Mouse (Mus musculus): ENCODE measurements around the gene Ndufs7. TPM values are rescaled to one million over a fixed set of nuclear protein-coding genes. Genes with fewer than 3 reads are reported as not detected.

Ndufs7 gene
- polyA plus RNA-seq, 1 experiment from 2014 or later: 294 TPM

- 4% methylated on average over 26 of the region's 26 CpGs for WGBS (ENCODE audit: insufficient replicate concordance)
- H3K4me1 ChIP-seq (replicated peaks): peaks cover 56% of the 10 kb centered on the region
- peak within 1 kb of the TSS; percentile 93 for H3K4me2 ChIP-seq
- peak within 1 kb of the TSS; percentile 44 for H3K4me3 ChIP-seq (replicated peaks)
- peak; percentile 67 for DNase-seq
- H3K36me3 ChIP-seq: peaks cover 23% of the 10 kb centered on the region
- H3K27me3 ChIP-seq: peaks cover 45% of the 10 kb centered on the region
- H3K9ac ChIP-seq: peak within 1 kb of the TSS; percentile 100
- peak within 1 kb of the TSS; percentile 94 for H3K27ac ChIP-seq
- H3K9me3 ChIP-seq (replicated peaks): no peaks in the 10 kb centered on the region
- peak; percentile 41 for ATAC-seq (ENCODE audit: low read depth)
Measured at GRCm38 (mm10) chr10:80295618-80296425, 46.9 kb downstream of the Ndufs7 start, which contains the start of gene Apc2. Apc2 (plus strand) TSS chr10:80295977.

- H3K4me1 ChIP-seq (replicated peaks): peaks cover 54% of the 10 kb centered on the region
- peaks cover 55% of the 10 kb centered on the region for H3K27me3 ChIP-seq
- no peak overlapping the region for H3K4me2 ChIP-seq
- H3K27ac ChIP-seq: no peak overlapping the region
- ATAC-seq (ENCODE audit: low read depth) (no peak), DNase-seq (no peak)
- H3K36me3 ChIP-seq: peaks cover 23% of the 10 kb centered on the region
- no peaks in the 10 kb centered on the region for H3K9me3 ChIP-seq (replicated peaks)
- H3K9ac ChIP-seq: no peak overlapping the region
- 69% methylated on average over 5 of the region's 5 CpGs for WGBS (ENCODE audit: insufficient replicate concordance)
- no peak overlapping the region for H3K4me3 ChIP-seq (replicated peaks)
Measured at GRCm38 (mm10) chr10:80296824-80297223, 47.9 kb downstream of the Ndufs7 start.

DNA sequence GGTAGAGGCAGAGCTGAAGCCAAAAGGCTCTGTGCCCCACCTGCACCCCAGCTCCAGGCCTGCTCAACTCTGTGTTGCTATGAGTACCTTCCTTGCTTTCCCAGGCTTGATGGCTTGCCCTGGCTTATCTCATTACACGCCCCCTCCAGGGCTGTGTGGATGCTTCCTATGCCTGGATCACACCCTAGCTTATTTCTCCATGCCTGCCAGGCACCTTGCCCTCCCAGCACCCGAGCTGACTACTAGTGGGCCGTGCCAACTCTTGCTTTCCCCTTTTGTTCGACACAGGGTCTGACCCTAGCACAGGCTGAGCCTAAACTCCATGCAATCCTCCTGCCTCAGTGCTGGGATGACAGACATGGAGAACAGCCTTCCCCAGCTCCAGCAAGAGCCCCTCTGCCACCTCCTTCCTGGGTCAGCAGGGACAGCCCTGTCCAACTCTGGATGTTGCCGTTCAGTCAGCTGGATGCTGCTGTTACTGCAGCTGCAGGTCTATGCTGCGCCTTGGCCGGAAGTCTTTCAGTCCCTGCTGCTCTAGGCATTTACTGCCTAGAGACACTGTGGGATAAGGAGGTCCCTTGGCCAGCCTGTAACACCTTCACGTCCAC is 48.7 kb downstream of the Ndufs7 start:
- ATAC-seq (ENCODE audit: low read depth) (no peak), DNase-seq (no peak)
- Histone ChIP-seq H3K36me3 (peaks cover 23% of the 10 kb centered on the region), H3K4me3 (replicated peaks) (no peak overlapping the region), H3K27ac (no peak overlapping the region), H3K4me1 (replicated peaks) (peaks cover 59% of the 10 kb centered on the region), H3K9me3 (replicated peaks) (no peaks in the 10 kb centered on the region), H3K27me3 (peaks cover 63% of the 10 kb centered on the region), H3K4me2 (no peak overlapping the region), H3K9ac (no peak overlapping the region)
- 49% methylated on average over 8 of the region's 8 CpGs for WGBS (ENCODE audit: insufficient replicate concordance)

GRCm38 (mm10) chr10:80298571-80299281 is 49.8 kb downstream of the Ndufs7 start:
- H3K9ac ChIP-seq: no peak overlapping the region
- no peaks in the 10 kb centered on the region for H3K9me3 ChIP-seq (replicated peaks)
- DNase-seq (no peak), ATAC-seq (ENCODE audit: low read depth) (no peak)
- peaks cover 14% of the 10 kb centered on the region for H3K36me3 ChIP-seq
- H3K4me1 ChIP-seq (replicated peaks): peaks cover 49% of the 10 kb centered on the region
- no peak overlapping the region for H3K4me2 ChIP-seq
- H3K27me3 ChIP-seq: peaks cover 74% of the 10 kb centered on the region
- WGBS (ENCODE audit: insufficient replicate concordance): 9% methylated on average over 26 of the region's 26 CpGs
- H3K27ac ChIP-seq: no peak overlapping the region
- H3K4me3 ChIP-seq (replicated peaks): no peak overlapping the region

DNA sequence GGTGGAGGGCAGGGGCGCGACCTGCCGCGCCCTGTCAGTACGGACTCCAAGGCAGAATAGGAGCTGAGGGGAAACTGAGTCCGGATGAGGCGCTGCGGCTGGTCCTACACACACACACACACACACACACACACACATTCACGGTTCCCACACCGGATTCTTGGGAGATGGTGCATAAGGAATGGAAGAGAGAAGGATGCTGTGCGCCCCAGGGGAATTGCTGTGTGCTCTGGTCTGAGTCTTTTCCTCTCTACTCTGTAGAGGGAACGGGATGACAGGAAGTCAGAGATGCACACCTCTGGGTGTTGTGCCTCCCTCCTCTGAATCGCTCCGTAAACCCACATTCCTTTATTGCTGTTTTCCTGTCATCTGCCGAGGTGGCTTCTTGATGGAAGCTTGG is 50.4 kb downstream of the Ndufs7 start:
- DNase-seq (no peak), ATAC-seq (ENCODE audit: low read depth) (no peak)
- H3K9ac ChIP-seq: no peak overlapping the region
- no peak overlapping the region for H3K4me2 ChIP-seq
- H3K27me3 ChIP-seq: peaks cover 79% of the 10 kb centered on the region
- H3K4me3 ChIP-seq (replicated peaks): no peak overlapping the region
- H3K4me1 ChIP-seq (replicated peaks): peaks cover 44% of the 10 kb centered on the region
- H3K9me3 ChIP-seq (replicated peaks): no peaks in the 10 kb centered on the region
- no peak overlapping the region for H3K27ac ChIP-seq
- H3K36me3 ChIP-seq: peaks cover 8% of the 10 kb centered on the region
- 14% methylated on average over 15 of the region's 15 CpGs for WGBS (ENCODE audit: insufficient replicate concordance)

GRCm38 (mm10) chr10:80299824-80300223 is 50.9 kb downstream of the Ndufs7 start:
- no peaks in the 10 kb centered on the region for H3K9me3 ChIP-seq (replicated peaks)
- no peak overlapping the region for H3K9ac ChIP-seq
- no peak overlapping the region for H3K4me3 ChIP-seq (replicated peaks)
- H3K27me3 ChIP-seq: peaks cover 85% of the 10 kb centered on the region
- peaks cover 3% of the 10 kb centered on the region for H3K36me3 ChIP-seq
- ATAC-seq (ENCODE audit: low read depth) (no peak), DNase-seq (no peak)
- no peak overlapping the region for H3K27ac ChIP-seq
- peaks cover 43% of the 10 kb centered on the region for H3K4me1 ChIP-seq (replicated peaks)
- WGBS (ENCODE audit: insufficient replicate concordance): 45% methylated on average over 10 of the region's 10 CpGs
- no peak overlapping the region for H3K4me2 ChIP-seq

DNA sequence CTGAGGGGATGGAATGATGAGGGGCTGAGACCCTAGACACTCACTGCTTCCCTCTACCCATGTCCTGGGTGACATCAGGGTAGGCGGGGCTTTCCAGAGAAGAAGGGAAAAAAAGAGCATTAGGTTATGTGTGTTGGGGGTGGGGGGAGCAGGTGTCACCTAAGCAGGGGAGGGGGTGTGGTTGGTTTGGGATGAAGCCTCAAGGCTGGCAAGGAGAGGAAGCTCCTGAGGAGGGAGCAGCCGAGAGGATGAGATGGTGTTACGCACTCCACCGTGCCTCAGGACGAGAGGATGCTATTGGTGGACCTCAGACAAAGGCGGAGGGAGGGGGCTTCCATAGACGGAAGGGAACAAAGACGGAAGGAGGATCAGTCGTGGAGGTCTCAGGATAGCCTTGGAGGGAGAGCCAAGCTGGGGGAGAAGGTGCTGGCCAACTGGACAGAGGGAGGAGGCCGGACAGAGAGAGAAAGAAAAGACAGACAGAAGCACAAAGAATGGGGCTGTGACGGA is 51.8 kb downstream of the Ndufs7 start:
- no peaks in the 10 kb centered on the region for H3K9me3 ChIP-seq (replicated peaks)
- ATAC-seq (ENCODE audit: low read depth) (no peak), DNase-seq (no peak)
- no peak overlapping the region for H3K9ac ChIP-seq
- H3K4me1 ChIP-seq (replicated peaks): peaks cover 40% of the 10 kb centered on the region
- no peak overlapping the region for H3K27ac ChIP-seq
- H3K27me3 ChIP-seq: peaks cover 94% of the 10 kb centered on the region
- 29% methylated on average over 11 of the region's 11 CpGs for WGBS (ENCODE audit: insufficient replicate concordance)
- no peaks in the 10 kb centered on the region for H3K36me3 ChIP-seq
- no peak overlapping the region for H3K4me3 ChIP-seq (replicated peaks)
- no peak overlapping the region for H3K4me2 ChIP-seq

- Histone ChIP-seq H3K9me3 (replicated peaks) (no peaks in the 10 kb centered on the region), H3K9ac (no peak overlapping the region), H3K4me1 (replicated peaks) (peaks cover 32% of the 10 kb centered on the region), H3K27me3 (peaks cover 99% of the 10 kb centered on the region), H3K4me2 (no peak overlapping the region), H3K27ac (no peak overlapping the region), H3K4me3 (replicated peaks) (no peak overlapping the region), H3K36me3 (no peaks in the 10 kb centered on the region)
- WGBS (ENCODE audit: insufficient replicate concordance): 51% methylated on average over 10 of the region's 10 CpGs
- ATAC-seq (ENCODE audit: low read depth) (no peak), DNase-seq (no peak)
Measured at GRCm38 (mm10) chr10:80301256-80302081, 52.5 kb downstream of the Ndufs7 start.

DNA sequence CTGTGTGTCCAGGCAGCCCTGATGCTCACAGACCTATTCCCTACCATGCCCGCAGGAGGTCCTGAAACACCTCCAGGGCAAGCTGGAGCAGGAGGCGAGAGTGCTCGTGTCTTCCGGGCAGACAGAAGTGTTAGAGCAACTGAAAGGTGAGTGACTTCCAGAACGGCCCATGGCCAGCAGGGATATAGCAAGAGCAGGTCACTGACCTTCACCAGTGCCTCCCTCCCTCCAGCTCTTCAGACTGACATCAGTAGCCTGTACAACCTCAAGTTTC is 53.1 kb downstream of the Ndufs7 start:
- Histone ChIP-seq H3K27me3 (peaks cover 99% of the 10 kb centered on the region), H3K36me3 (no peaks in the 10 kb centered on the region), H3K27ac (no peak overlapping the region; the same call in 1 of the 2 replicates), H3K4me2 (no peak overlapping the region), H3K9ac (no peak overlapping the region), H3K4me1 (replicated peaks) (peaks cover 27% of the 10 kb centered on the region), H3K4me3 (replicated peaks) (no peak overlapping the region), H3K9me3 (replicated peaks) (no peaks in the 10 kb centered on the region)
- DNase-seq: no peak
- ATAC-seq (ENCODE audit: low read depth): no peak
- WGBS (ENCODE audit: insufficient replicate concordance): 64% methylated on average over 5 of the region's 5 CpGs

GRCm38 (mm10) chr10:80302471-80302881 is 53.6 kb downstream of the Ndufs7 start:
- Histone ChIP-seq H3K27me3 (peaks cover 99% of the 10 kb centered on the region), H3K27ac (no peak overlapping the region; the same call in 1 of the 2 replicates), H3K9me3 (replicated peaks) (no peaks in the 10 kb centered on the region), H3K4me2 (no peak overlapping the region), H3K9ac (no peak overlapping the region), H3K4me1 (replicated peaks) (peaks cover 23% of the 10 kb centered on the region), H3K36me3 (no peaks in the 10 kb centered on the region), H3K4me3 (replicated peaks) (no peak overlapping the region)
- DNase-seq (no peak), ATAC-seq (ENCODE audit: low read depth) (peak; percentile 38; the same call in 1 of the 2 replicates)
- 25% methylated on average over 9 of the region's 9 CpGs for WGBS (ENCODE audit: insufficient replicate concordance)

- peak overlapping the region; percentile 43 for H3K4me2 ChIP-seq
- no peak for ATAC-seq (ENCODE audit: low read depth)
Measured at GRCm38 (mm10) chr10:80304458-80304857, 55.5 kb downstream of the Ndufs7 start.

More at GRCm38 (mm10) chr10:80304458-80304857, 55.5 kb downstream of the Ndufs7 start:
- DNase-seq: no peak
- Histone ChIP-seq H3K27me3 (peaks cover 99% of the 10 kb centered on the region), H3K9me3 (replicated peaks) (no peaks in the 10 kb centered on the region), H3K36me3 (no peaks in the 10 kb centered on the region), H3K4me1 (replicated peaks) (peaks cover 19% of the 10 kb centered on the region), H3K4me3 (replicated peaks) (peak overlapping the region; percentile 8), H3K9ac (no peak overlapping the region), H3K27ac (no peak overlapping the region)
- WGBS (ENCODE audit: insufficient replicate concordance): 7% methylated on average over 12 of the region's 12 CpGs

All from liver, embryonic 13.5 days (tissue).